26 mouse cellular contexts compared by ENCODE assay signal in the genomic region with DNA sequence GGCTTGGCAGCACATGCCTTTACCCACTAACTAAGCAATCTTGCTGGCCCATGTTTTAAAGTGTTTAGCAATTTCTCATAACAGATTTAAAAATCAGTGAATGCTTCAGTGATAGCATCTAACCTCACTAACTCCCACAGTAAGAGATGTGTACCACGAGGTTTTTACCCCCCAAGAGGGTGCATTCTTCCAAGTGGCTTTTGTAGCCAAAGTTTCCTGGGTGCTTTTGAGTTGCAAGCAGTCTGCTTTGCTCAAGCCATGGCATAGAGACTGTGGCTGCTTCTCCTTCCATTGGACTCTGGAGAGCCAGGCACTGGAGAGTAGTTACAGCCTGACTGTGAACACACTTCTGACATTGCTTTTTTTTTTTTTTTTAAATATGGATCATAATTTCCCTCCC. TPM values are rescaled to one million over a fixed set of nuclear protein-coding genes. Genes with fewer than 3 reads are reported as not detected.
"Had no signal": no experiment of that assay in that cellular context is flagged by ENCODE, and none has a peak within 500 bp of the region (broad histone marks: within the 10 kb centered on the region; RNA-seq: fewer than 3 reads in every experiment).

No protein-coding gene starts in this region.

- H3K27me3 ChIP-seq: embryonic facial prominence, embryonic 12.5 days; embryonic facial prominence, embryonic 13.5 days; embryonic facial prominence, embryonic 15.5 days; forebrain, embryonic 12.5 days; forebrain, embryonic 13.5 days; forebrain, embryonic 15.5 days had no signal

- DNase-seq: cerebellum, adult 9-10 months; cerebellum, adult 9-11 months; cerebellum, postnatal 10 days; cerebellum, postnatal 14 days; cerebellum, postnatal 25 days; cerebellum, postnatal 36 days; embryo, embryonic 11 days; forebrain, postnatal 0 days; gastrocnemius, adult 2 months; gastrocnemius, postnatal 10 days; gastrocnemius, postnatal 14 days; gastrocnemius, postnatal 25 days; gastrocnemius, postnatal 36 days; heart, adult 11 months; heart, adult 18-20 months; heart, adult 2 months had no signal

- ATAC-seq: forebrain, embryonic 13.5 days; forebrain, embryonic 14.5 days; forebrain, embryonic 15.5 days; forebrain, embryonic 16.5 days; forebrain, postnatal 0 days had no signal

RNA-seq across cellular contexts. Expression of a gene that starts 29.3 kb away (rescaled TPM):
- polyA plus RNA-seq: cortical plate, adult 2 months; erythroblast, embryonic 14.5 days had no signal
